Mouse (Mus musculus): ENCODE measurements around the gene Tgfbr1.

Tgfbr1 gene

DNA sequence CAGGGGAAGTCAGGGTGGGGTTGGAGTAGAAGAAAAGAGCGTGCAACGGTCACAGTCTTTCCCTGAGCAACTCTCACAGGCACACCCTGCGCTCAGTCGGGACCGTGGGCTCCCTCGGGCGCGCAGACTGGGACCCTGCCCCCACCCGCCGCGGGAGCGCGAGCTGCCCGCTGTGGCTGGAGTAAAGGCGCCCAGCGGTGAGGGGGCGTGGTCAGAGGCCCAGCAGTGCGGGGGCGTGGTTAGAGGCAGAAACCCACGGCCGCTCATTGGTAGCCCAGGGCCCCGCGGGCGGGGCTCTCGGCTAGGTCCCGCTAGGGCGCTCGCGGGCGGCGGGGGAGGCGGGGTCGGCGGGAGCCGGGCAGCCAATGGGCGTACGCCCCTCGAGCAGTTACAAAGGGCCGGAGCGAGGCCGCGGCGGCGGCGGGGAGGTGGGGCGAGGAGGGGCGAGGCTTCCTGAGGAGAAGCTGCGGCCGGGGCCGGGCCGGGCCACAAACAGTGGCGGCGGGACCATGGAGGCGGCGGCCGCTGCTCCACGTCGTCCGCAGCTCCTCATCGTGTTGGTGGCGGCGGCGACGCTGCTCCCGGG lies at the start of gene Tgfbr1:
Gene Tgfbr1, plus strand, starts transcription at position 420 of the 586 bp plus-strand sequence.
- DNase-seq (ENCODE audit: low read depth, low spot score): peak; percentile 92

- DNase-seq (ENCODE audit: low read depth, low spot score): no peak
Observed at GRCm38 (mm10) chr4:47303340-47303998, 49.6 kb upstream of the Tgfbr1 start.

DNA sequence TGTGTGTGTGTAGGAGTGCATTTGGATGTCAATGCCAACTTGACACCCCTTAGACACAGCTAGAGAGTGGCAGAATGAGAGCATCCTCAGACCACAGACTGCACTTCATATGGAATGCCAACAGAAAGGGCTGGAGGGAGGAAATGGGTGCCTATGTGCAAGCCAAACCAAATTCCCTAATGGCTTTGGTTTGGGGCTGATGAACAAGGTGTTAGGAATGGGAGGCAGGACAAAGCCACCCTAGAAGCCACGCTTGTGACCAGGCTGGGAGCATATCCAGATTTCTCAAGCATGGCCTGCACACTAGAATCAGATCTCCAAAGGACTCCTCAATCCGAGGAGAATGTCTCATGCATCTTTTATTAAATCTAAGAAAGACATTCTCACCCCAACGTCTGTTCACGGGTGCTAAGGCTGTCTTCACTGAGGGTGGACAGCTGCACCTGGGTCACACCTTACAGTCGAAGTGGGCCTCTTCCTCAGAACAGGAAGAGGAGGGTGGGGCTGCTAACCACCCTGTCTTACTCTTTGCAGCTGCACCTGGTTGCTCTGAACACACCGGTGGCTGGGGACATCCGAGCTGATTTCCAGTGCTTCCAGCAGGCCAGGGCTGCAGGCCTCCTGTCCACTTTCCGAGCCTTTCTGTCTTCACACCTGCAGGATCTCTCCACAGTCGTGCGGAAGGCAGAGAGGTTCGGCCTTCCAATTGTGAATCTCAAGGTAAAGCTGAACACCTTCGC lies 43.0 kb upstream of the Tgfbr1 start:
- DNase-seq (ENCODE audit: low read depth, low spot score): no peak

DNA sequence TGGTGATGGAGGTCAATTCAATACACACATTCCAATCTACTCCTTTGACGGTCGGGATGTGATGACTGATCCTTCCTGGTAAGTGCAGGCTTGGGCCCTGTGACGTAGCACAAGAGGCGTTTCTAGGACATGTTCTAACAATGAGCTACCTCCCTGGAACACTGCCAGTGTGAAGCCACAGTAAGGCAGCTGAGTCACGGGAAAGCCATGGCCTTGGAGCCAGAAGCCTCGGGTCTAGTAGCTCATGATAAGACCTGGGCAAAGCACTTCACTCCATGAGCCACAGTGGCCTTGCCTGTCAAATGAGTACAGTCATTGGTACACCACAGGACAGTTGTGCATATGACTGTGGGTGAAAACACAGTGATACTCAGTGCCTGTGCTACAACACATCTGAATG lies 42.2 kb upstream of the Tgfbr1 start:
- no peak for DNase-seq (ENCODE audit: low read depth, low spot score)

GRCm38 (mm10) chr4:47311467-47311866 lies 41.6 kb upstream of the Tgfbr1 start:
- DNase-seq (ENCODE audit: low read depth, low spot score): no peak

DNA sequence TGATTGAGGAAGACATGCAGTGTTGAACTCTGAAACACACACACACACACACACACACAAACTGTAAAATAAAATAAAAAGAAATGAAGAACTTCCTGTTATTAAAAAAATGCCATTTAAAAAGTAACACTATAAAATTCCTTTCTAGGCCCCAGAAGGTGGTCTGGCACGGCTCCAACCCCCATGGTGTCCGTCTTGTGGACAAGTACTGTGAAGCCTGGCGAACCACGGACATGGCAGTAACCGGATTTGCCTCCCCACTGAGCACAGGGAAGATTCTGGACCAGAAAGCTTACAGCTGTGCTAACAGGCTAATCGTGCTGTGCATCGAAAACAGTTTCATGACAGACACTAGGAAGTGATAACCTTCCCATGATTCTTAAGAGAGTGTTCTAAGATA lies 41.1 kb upstream of the Tgfbr1 start:
- DNase-seq (ENCODE audit: low read depth, low spot score): no peak

DNA sequence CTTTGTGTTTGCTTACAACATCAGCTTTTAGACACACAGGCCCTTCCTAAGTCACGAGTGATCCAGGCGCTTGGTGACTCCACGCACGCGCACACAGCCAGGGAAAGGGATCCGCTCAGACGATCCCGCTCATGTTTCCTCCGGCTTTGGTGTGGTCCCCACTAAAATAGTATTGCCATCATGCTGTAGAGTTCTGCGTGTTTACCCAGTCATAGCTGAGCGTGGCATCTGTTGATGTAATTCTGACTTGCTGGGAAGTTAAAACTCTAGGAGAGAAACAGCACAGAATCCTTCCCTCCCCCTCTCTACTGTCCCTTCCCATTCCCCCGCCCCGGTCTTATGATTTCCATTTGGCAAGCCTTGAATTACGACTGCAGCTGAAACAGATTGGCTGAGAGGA lies 40.3 kb upstream of the Tgfbr1 start:
- DNase-seq (ENCODE audit: low read depth, low spot score): no peak

DNA sequence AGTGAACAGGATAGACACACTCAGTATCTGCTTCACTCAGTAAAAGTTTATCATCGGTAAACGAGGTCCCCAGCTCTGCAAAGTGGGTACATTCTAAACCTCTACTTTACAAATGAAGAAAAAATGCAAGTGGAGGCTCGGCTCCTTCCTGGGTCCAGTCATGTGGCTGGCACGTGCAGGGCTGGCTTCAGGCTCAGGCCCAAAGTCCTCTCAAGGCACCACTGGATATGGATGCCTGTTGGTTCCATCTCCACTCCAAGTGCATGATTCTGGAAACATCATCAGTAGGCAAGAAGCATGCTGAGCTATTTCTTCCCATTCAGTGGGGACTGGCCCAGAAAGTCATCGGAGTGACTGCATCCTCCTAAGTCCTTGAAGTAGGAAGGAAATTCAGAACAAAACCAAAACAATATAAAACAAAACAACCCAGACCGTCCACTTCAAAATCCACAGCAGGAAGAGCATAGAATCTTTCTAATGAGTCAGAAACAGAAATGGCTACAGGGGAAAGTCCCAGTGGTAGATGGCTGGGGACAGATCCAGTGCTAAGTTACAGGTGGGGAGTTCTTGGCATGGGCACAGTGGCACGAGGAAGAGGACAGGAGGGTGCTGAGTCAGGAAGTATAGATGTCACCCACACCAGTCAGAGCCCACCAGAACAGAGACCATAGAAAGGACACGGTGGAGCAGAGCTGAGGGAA lies 39.2 kb upstream of the Tgfbr1 start:
- DNase-seq (ENCODE audit: low read depth, low spot score): no peak

GRCm38 (mm10) chr4:47315458-47315857 lies 37.6 kb upstream of the Tgfbr1 start:
- DNase-seq (ENCODE audit: low read depth, low spot score): no peak

DNA sequence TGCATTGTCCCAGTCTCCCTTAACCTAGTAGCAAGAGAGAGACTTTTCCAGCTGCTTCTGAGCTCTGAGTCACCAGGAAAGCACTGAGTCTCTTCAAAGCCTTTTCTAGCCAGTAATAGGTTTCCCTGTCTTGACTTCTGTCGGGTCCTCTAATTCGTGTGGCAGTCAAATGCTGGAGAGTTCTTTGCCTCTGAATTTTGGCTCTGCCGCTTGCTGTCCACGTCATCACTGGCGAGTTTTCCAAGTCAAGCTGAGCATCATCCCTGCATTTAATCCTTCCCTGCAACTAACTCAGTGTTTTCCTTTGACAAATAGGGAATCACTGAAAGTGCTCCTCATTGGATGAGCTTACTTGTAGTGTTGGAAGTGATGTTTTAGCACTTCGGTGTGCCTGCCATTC lies 36.6 kb upstream of the Tgfbr1 start:
- no peak for DNase-seq (ENCODE audit: low read depth, low spot score)

DNA sequence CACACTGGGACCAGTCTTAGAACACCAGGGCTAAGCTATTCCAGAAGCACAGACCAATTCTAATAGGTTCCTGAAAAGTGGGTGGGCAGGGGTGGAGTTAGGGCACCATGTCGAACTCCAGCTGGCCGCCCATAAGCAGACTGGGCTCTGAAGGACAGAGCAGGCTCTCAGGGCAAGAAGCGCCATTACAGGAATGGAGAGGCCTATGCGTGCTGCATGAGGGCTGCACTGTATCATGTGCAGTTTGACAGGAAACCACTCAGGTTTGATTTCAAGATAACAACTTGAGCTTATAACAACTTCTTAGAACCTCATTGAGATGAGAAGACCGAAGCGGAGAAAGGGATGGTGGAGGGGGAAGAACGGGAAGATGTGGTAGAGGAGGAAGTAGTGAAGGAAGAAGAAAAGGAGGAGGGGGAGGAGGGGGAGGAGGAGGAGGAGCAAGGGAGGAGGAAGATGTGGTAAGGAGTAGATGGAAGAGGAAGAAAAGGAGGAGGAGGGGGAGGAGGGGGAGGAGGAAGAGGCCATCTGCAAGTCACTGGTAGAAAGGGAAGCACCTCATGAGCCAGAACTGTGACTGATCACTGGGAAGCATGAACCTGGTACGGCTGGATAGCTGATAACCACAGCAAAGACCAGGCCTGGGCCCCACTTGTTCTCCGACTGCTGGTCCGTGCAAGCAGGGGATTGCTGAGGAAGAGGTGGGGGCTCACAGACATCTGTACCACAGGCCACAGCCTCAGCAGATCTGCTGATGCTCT lies 33.3 kb upstream of the Tgfbr1 start:
- DNase-seq (ENCODE audit: low read depth, low spot score): no peak

GRCm38 (mm10) chr4:47322315-47322714 lies 30.7 kb upstream of the Tgfbr1 start:
- DNase-seq (ENCODE audit: low read depth, low spot score): no peak

DNA sequence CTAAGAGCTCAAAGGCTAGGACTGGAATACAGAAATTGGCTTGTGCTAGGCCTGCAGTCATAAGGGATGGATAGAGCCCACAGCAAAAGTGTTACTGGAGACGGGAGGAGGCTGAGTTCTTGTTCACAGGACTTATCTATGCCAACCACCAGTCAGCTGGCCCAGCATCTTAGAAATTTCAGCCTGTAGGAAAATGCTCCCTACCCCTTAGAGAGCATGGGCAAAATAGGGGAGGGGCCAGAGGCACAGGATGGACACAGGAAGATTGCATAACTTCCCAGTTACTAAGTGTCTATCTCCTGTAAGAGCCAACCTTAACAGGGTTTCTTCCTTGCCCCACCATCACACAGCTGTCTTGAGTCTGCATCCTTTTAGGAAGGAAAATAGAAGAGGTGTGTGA lies 28.8 kb upstream of the Tgfbr1 start:
- no peak for DNase-seq (ENCODE audit: low read depth, low spot score)

DNA sequence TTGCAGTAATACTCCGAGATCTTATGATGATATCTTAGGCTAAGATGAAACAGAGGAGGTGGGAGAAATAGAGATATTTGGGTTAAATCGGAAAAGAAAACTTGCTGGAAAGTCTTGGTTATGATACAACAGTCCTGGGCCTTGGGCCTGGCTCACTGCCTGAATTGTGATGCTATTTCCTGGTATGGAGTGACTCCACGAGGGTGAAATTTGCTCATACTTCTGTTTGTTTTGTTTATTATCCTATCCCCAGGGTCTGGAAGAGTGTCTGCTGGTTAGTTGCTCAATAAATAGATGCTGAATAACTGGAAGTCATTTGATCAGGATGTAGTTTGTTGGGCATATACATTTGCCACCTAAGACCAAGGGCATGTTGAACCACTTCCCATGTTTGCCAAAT lies 25.2 kb upstream of the Tgfbr1 start:
- DNase-seq (ENCODE audit: low read depth, low spot score): no peak

GRCm38 (mm10) chr4:47329285-47329684 lies 23.7 kb upstream of the Tgfbr1 start:
- no peak for DNase-seq (ENCODE audit: low read depth, low spot score)

DNA sequence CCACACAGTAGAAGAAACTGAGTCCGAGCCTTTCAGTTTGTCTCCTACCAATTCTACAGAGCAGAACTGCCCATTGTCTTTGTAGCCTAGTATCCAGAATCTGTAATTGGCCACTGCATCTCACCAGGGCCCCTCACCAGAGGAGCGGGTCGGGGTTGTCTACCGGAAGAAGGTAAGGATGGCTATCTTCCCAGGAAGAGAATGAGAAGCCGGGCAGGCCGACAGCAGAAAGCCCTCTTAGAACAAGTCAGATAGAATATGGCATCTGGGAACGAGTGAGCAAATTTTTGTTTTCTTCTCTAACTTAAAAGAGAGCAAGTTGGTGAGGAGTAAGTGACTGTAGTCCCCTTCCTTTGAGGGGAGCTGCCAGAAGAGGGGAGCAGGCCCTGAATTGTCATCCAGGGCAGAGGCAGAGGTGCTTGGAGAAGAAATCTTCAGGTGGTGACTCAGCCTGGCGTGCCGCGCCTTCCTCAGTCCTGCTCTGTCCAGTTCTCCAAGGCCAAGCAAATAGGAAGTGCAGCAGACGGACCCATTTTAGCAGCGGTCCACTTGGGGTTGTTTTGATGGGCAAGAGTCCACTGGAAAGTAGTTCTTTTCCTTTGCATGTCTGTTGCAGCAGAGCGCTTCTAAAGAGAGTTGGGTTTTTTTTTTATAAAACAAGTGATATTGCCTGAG lies 22.5 kb upstream of the Tgfbr1 start:
- no peak for DNase-seq (ENCODE audit: low read depth, low spot score)

GRCm38 (mm10) chr4:47332812-47333343 lies 20.1 kb upstream of the Tgfbr1 start:
- DNase-seq (ENCODE audit: low read depth, low spot score): no peak

DNA sequence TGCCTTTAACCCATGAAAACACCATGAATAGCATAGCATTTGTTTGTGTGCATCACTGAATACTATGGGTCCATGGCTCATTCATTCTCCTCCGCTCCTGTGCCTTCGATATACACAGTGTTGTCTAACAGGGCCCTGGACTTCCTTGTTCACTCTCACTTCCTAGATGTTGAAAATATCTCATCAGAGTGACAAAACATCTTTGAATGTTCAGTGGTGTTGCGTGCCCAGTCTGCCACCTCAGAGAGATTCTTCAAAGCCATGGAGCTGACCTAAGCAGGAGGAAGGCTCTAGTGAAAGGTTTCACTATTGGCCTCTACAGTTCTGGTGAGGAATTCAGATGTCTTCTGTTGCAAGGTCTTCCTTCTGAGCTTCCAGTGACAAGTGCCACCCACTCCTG lies 19.5 kb upstream of the Tgfbr1 start:
- DNase-seq (ENCODE audit: low read depth, low spot score): no peak

GRCm38 (mm10) chr4:47336941-47337600 lies 16.0 kb upstream of the Tgfbr1 start:
- no peak for DNase-seq (ENCODE audit: low read depth, low spot score)

- DNase-seq (ENCODE audit: low read depth, low spot score): no peak
Observed at GRCm38 (mm10) chr4:47342632-47343031, 10.4 kb upstream of the Tgfbr1 start.

Measured in ES-CJ7 (cell line).